Mouse (Mus musculus) liver, postnatal 0 days (tissue): ENCODE results near the gene Taok1. TPM values are rescaled to one million over a fixed set of nuclear protein-coding genes. Genes with fewer than 3 reads are reported as not detected.

Experiments
- ATAC-seq: fragments of 200-750 bp; cut with Nextera tagmentation; 2 replicates; pipeline ENCODE4 v1.8.0; 2017; ENCODE audit warnings: mild to moderate bottlenecking, moderate library complexity
- DNase-seq: peaks from one replicate; pipeline ENCODE4 v3.0.0-alpha.2; 2016
- H3K27ac ChIP-seq: fragments of 300-500 bp; sonication (generic); 2 replicates; pipeline ENCODE4 v1.5.1; 2014; ENCODE audit warnings: antibody characterized with exemption, moderate library complexity, mild to moderate bottlenecking, low read depth
- H3K27me3 ChIP-seq: fragments of 300-500 bp; sonication (generic); 2 replicates; pipeline ENCODE4 v1.6.1; 2014; ENCODE audit warnings: low read length, control low read depth, mixed read lengths; ENCODE audit not compliant: insufficient read depth
- H3K36me3 ChIP-seq: fragments of 300-500 bp; sonication (generic); replicated peaks from 2 replicates; pipeline ENCODE4 v1.6.1; 2014; ENCODE audit warnings: mild to moderate bottlenecking, control low read depth, low read length, moderate library complexity, mixed read lengths; ENCODE audit not compliant: insufficient read depth
- H3K4me1 ChIP-seq: fragments of 300-500 bp; sonication (generic); 2 replicates; pipeline ENCODE4 v1.6.1; 2014; ENCODE audit warnings: antibody characterized with exemption, mild to moderate bottlenecking, control low read depth; ENCODE audit not compliant: insufficient read depth
- H3K4me2 ChIP-seq: fragments of 300-500 bp; sonication (generic); 2 replicates; pipeline ENCODE4 v1.6.1; 2014; ENCODE audit warnings: low read depth, mild to moderate bottlenecking, low read length, moderate library complexity, mixed read lengths
- H3K4me3 ChIP-seq: fragments of 300-500 bp; sonication (generic); 2 replicates; pipeline ENCODE4 v1.5.1; 2014; ENCODE audit warnings: low read depth, low read length
- H3K9ac ChIP-seq: fragments of 300-500 bp; sonication (generic); replicated peaks from 2 replicates; pipeline ENCODE4 v1.6.1; 2014; ENCODE audit warnings: mild to moderate bottlenecking, moderate library complexity
- H3K9me3 ChIP-seq: fragments of 300-500 bp; sonication (generic); 2 replicates; pipeline ENCODE4 v1.6.1; 2016; ENCODE audit warnings: mild to moderate bottlenecking, control low read depth, low read length, mixed read lengths
- CTCF ChIP-seq: sonication (generic); IDR thresholded peaks from 2 replicates; pipeline ENCODE4 v1.5.1; 2016; ENCODE audit warnings: antibody characterized with exemption, low read depth
- EP300 ChIP-seq: IDR thresholded peaks from 2 replicates; pipeline ENCODE4 v1.6.1; 2016; ENCODE audit warnings: antibody characterized with exemption, low read depth, mild to moderate bottlenecking
- WGBS: fragments of 180-500 bp; shearing (Covaris S2); extraction: QIAGEN DNeasy Blood & Tissue Kit; methylation state at CpG from one replicate; pipeline ENCODE4 v1.1.7; 2014; ENCODE audit not compliant: insufficient replicate concordance; 5-methylcytosine and 5-hydroxymethylcytosine counted together
- polyA plus RNA-seq: library from polyadenylated mRNA; unstranded; fragments of >200 nt; fragmentation: Nextera tagmentation; extraction: Ambion mirVana; gene quantifications from 2 replicates; pipeline ENCODE4 v1.2.1, GENCODE M21; 2015

Taok1 gene
- polyA plus RNA-seq, 1 experiment from 2014 or later: 5.0 TPM

GRCm38 (mm10) chr11:77518051-77518798 lies 89.4 kb downstream of the Taok1 start:
- ATAC-seq (no peak), DNase-seq (peak; percentile 18)
- 51% methylated on average over 26 of the region's 27 CpGs for WGBS
- H3K4me3 ChIP-seq: no peak overlapping the region
- H3K4me2 ChIP-seq: peak overlapping the region; percentile 9; the same call in 1 of the 2 replicates
- peaks cover 51% of the 10 kb centered on the region for H3K4me1 ChIP-seq
- no peaks in the 10 kb centered on the region for H3K36me3 ChIP-seq
- TF ChIP-seq CTCF (no peak), EP300 (no peak)
- peaks cover 18% of the 10 kb centered on the region for H3K27me3 ChIP-seq
- peak overlapping the region; percentile 86 for H3K27ac ChIP-seq
- no peaks in the 10 kb centered on the region for H3K9me3 ChIP-seq
- peak overlapping the region; percentile 9; the same call in 1 of the 2 replicates for H3K9ac ChIP-seq

GRCm38 (mm10) chr11:77516553-77517425 lies 90.8 kb downstream of the Taok1 start:
- H3K4me2 ChIP-seq: peak overlapping the region; percentile 82
- H3K9me3 ChIP-seq: no peaks in the 10 kb centered on the region
- no peaks in the 10 kb centered on the region for H3K36me3 ChIP-seq
- DNase-seq (no peak), ATAC-seq (no peak)
- no peak overlapping the region for H3K9ac ChIP-seq
- peak overlapping the region; percentile 60; the same call in 1 of the 2 replicates for H3K4me3 ChIP-seq
- 72% methylated on average over 5 of the region's 5 CpGs for WGBS
- H3K27me3 ChIP-seq: peaks cover 18% of the 10 kb centered on the region
- no peak for TF ChIP-seq EP300
- no peak for TF ChIP-seq CTCF
- no peak overlapping the region for H3K27ac ChIP-seq
- H3K4me1 ChIP-seq: peaks cover 58% of the 10 kb centered on the region

GRCm38 (mm10) chr11:77515637-77516552 lies 91.7 kb downstream of the Taok1 start, which contains the start of gene Trp53i13:
TSS of gene Trp53i13 (minus strand) at chr11:77515980.
- Histone ChIP-seq H3K4me3 (peak within 1 kb of the TSS; percentile 60), H3K36me3 (no peaks in the 10 kb centered on the region), H3K27me3 (peaks cover 18% of the 10 kb centered on the region), H3K9me3 (no peaks in the 10 kb centered on the region), H3K9ac (peak within 1 kb of the TSS; percentile 68), H3K4me1 (peaks cover 56% of the 10 kb centered on the region), H3K4me2 (peak within 1 kb of the TSS; percentile 82), H3K27ac (peak within 1 kb of the TSS; percentile 94)
- 9% methylated on average over 39 of the region's 39 CpGs for WGBS
- TF ChIP-seq EP300 (no peak), CTCF (no peak)
- DNase-seq: peak; percentile 62
- ATAC-seq: no peak

DNA sequence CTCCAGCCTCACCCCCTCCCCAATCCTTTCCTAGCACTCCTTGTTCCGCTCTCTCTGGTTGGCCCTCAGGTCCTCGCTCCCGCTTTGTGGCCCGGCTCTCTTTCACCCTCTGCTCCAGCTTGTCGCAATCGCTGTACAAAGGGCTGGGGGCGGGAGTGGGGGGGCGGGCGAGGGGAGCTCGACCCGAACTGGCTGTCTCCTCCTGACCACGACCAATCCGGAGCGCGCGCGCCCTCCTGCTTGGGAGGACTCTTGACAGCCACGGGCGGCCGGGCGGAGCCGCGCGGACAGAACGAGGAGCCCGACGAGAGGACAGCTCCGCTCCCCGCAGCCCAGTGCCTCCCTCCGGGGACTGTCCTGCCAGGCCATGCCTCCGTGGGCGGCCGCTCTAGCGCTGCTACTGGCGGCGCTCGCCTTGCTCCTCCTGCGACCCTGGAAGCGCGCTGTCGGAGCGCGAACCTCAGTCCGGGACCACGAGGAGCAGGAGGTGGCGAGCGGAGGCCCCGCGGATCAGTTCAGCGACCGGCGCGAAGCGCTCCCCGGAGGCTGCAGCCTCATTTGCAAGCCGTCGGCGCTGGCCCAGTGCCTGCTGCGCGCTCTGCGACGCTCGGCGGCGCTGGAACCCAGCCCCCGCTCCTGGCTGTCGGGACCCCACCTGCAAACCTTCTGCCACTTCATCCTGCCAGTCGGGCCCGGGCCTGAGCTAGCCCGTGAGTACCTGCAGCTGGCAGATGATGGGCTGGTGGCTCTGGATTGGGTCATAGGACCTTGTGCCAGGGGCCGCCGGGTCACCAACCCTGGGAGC lies 92.6 kb downstream of the Taok1 start, which contains the start of gene Abhd15:
Gene Abhd15 (plus strand): TSS at position 290 of the 805 bp plus-strand sequence.
- DNase-seq (peak; percentile 90), ATAC-seq (peak; percentile 76)
- Histone ChIP-seq H3K27me3 (peaks cover 18% of the 10 kb centered on the region), H3K36me3 (no peaks in the 10 kb centered on the region), H3K4me3 (peak within 1 kb of the TSS; percentile 60), H3K4me1 (peaks cover 54% of the 10 kb centered on the region), H3K27ac (peak within 1 kb of the TSS; percentile 94), H3K9me3 (no peaks in the 10 kb centered on the region), H3K9ac (peak within 1 kb of the TSS; percentile 68), H3K4me2 (peak within 1 kb of the TSS; percentile 82)
- 1% methylated on average over 67 of the region's 72 CpGs for WGBS
- TF ChIP-seq EP300 (peak; percentile 70), CTCF (0 out of 2 replicates have a peak, but pooled peaks have one; percentile 23)

- TF ChIP-seq EP300 (no peak), CTCF (no peak)
- Histone ChIP-seq H3K9me3 (no peaks in the 10 kb centered on the region), H3K27ac (peak overlapping the region; percentile 94), H3K4me1 (peaks cover 53% of the 10 kb centered on the region), H3K4me2 (peak overlapping the region; percentile 82), H3K27me3 (peaks cover 18% of the 10 kb centered on the region), H3K4me3 (peak overlapping the region; percentile 60), H3K9ac (peak overlapping the region; percentile 68), H3K36me3 (no peaks in the 10 kb centered on the region)
- DNase-seq (peak; percentile 60), ATAC-seq (peak; percentile 6)
- 6% methylated on average over 18 of the region's 19 CpGs for WGBS
Measured at GRCm38 (mm10) chr11:77514281-77514831, 93.3 kb downstream of the Taok1 start.
